Mouse (Mus musculus): ENCODE results near the gene Cklf.
"Not testable (repeated sequence)": the region's sequence is repeated elsewhere in the genome, so short reads cannot be mapped to it uniquely, and the experiment has no call there.

- TF ChIP-seq CTCF (IDR thresholded peaks at IDR 0.05; ENCODE audit: insufficient read depth, low read length); POLR2A (IDR thresholded peaks at IDR 0.05; ENCODE audit: borderline replicate concordance, extremely low read depth, low read depth, low read length): not testable (repeated sequence)
Observed at GRCm38 (mm10) chr8:104261802-104262201, 11.1 kb downstream of the Cklf start.

All from lung, adult 2 months (tissue).